Mouse (Mus musculus): ENCODE results near the gene Myl6.

Myl6 gene

DNA sequence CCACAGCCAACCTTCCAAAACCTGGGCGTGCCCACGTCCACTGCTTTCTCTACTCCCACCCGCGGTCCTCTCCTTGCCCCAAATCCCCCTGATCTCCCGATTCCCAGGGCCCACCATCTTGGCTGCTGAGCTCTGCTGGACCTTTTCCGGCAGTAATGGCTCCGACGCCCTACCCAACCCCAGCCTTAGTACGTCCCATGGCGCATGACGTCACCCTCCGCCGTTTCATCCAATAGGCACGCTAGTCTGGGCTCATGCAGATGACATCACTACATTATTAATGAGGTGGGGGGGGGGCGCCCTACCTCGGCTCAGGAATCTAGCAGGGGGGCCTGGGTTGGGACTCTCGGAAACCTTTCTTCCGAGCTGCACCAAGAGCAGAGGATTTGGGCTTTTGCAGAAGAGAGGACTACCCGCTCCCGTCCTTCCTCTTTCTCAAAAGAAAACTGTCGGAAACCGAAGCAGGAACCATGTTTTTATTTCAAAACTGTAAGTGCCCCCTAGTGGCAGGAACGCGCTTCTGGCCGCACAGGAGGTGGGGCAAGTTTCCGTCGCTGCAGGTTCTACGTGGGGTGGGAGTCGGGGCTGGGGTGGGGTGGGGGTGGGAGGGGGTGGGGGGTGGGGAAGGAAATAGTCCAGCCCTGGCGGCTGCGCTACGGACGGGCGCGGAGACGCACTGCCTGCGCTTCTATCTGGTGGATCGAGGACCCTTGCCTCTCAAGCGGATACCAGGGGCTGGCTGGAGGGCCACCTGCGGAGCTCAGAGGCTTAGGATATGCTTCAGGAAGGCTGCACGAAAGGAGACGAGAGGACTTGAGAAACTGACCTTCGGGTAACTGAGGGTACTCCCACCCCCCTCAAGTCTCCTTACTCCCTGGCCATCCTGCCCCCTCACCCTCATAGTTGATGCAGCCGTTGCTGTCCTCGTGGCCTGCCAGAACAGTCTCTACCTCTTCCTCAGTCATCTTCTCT, at the start of gene Myl6:
Myl6 (minus strand) TSS at position 451 of the 972 bp plus-strand sequence.
- DNase-seq (ENCODE audit: low read depth, low spot score): peak; percentile 99

DNA sequence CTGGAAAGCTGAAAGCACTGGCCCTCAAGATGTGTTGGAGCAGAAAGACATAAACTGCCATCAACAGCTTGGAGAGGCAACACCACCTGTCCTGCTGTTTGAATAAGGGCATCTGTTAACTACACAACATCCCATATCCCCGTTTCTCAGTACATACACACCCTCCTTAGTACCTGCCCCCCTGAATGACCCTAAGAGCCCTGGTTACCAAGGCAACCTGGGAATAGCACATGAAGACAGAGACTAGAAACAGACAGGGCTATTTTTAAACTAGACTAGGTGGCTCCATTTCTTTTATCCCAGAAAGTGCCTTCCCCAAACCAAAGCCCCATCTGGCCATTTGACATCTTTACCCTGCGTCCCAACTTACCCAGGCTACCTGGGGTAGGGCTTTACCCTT, 49.2 kb upstream of the Myl6 start:
- DNase-seq (ENCODE audit: low read depth, low spot score): no peak

DNA sequence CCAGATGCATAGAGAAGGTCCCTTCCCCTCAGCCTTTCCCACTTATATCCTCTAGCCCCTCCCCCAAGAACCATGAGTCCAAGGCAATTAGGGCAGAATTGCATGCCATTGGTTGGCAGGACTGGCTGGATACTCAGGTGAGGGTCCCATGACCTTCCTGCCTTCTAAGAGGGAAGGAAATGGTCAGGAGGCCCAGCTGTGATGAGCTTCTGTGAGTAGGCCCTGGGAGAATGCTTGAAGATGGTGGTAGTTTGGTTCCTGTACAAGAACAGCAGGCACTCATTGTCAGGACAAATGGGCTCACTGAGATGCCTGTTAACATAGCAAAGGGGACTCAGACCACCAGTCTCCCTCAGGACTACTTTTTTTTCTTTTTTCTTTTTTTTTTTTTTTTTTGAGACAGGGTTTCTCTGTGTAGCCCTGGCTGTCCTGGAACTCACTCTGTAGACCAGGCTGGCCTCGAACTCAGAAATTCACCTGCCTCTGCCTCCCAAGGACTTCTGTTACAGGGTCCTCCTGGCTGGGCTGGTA, 44.5 kb upstream of the Myl6 start:
- peak; percentile 63 for DNase-seq (ENCODE audit: low read depth, low spot score)

DNA sequence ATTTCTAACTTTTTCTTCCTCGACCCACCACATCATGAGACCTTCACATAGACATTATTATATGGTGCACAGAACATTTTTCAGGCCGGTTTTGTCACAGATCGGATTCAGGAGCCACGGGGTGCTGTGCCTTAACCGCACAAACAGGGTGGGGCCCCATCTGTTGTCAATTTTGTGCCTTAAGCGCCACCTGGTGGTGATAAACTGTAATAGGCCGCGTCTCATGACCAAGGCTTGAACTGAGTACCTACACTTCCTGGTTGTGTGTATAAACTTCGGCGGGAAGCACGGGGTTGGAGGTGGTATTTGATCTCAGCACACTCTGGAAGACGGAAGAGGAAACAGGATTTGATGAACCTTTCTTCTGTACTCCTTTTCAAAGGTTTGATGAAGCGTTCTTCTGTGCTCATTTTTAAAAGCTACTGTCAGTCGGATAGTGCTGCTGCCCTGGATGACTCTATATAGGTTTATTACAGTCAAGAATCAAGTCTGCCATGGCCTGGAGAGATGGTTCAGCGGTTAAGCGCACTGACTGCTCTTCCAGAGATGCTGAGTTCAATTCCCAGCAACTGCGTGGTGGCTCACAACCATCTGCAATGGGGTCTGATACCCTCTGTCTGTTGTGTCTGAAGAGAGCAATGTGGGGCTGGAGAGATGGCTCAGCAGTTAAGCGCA, 42.5 kb upstream of the Myl6 start:
- peak; percentile 96 for DNase-seq (ENCODE audit: low read depth, low spot score)

DNA sequence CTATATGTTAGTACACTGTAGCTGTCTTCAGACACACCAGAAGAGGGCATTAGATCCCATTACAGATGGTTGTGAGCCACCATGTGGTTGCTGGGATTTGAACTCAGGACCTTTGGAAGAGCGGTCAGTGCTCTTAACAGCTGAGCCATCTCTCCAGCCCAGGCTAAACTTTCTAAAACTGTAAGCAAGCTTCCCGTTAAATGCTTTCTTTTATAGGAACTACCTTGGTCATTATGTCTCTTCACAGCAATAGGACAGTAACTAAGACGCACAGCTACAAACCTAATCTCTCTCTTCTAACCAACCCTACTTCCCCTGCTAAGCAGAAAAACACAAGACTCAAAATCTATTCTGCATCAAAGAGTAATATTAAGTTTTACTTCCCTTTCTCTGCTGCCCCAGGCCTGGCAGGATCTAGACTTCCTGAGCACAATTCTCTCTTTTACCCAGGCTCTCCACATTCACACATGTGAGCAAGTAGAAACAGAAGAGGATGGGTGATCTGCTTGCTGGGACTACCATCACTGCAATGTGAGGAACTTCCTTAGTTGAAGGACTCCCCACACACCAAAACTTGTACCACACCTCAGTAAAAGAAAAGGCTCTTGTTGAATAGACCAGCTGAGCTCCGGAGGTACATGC, 41.8 kb upstream of the Myl6 start:
- no peak for DNase-seq (ENCODE audit: low read depth, low spot score)

DNA sequence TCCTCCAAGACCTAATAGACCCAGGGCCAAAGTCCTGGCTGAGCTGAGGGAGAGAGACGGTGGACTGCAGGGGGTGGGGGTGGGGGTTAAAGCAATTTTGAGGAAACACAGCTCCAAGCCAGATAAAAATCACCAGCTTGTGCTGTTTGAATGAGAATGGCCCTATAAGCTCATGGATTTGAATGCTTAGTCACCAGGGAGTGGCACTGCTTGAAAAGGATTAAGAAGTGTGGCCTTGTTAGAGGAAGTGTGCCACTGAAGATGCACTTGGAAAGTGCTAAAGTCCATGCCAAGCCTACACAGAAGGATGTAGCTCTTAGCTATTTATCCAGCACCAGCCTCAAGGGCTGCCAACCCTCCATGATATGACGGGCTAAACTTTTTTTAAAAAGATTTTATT, 41.3 kb upstream of the Myl6 start:
- DNase-seq (ENCODE audit: low read depth, low spot score): no peak

DNA sequence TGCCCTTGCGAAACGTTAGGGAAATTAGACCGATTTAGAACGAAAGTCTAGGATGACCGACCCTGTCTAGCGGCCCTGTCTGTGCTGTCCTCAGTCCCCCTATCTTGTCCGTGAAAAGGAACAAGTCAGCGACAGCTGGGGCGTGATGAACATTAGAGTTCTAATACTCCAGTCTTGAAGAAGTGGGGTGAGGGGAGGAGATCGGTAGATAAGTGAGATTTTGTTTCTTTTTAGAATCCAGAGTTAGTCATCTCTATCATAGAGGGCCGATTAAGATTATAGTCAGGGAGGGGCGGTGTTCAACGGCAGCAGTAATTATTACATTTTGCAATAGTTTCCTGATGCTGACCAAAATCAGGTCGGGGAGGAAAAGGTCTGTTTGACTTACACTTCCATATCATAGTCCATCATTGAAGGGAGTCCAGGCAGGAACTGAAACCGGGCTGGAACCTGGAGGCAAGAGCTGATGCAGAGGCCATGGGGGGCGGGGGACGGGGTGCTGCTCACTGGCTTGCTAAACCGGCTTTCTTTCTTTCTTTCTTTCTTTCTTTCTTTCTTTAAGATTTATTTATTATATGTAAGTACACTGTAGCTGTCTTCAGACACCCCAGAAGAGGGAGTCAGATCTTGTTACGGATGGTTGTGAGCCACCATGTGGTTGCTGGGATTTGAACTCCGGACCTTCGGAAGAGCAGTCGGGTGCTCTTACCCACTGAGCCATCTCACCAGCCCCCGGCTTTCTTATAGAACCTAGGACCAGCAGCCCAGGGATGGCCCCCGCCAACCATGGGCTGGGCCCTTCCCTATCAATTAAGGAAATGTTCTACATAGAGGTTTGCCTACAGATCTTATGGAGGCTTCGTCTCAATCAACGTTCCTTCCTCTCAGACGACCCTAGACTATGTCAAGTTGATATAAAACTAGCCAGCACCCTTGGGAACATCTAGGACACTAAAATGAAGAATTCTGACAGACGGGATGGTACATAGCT, 32.7 kb upstream of the Myl6 start:
- no peak for DNase-seq (ENCODE audit: low read depth, low spot score)

DNA sequence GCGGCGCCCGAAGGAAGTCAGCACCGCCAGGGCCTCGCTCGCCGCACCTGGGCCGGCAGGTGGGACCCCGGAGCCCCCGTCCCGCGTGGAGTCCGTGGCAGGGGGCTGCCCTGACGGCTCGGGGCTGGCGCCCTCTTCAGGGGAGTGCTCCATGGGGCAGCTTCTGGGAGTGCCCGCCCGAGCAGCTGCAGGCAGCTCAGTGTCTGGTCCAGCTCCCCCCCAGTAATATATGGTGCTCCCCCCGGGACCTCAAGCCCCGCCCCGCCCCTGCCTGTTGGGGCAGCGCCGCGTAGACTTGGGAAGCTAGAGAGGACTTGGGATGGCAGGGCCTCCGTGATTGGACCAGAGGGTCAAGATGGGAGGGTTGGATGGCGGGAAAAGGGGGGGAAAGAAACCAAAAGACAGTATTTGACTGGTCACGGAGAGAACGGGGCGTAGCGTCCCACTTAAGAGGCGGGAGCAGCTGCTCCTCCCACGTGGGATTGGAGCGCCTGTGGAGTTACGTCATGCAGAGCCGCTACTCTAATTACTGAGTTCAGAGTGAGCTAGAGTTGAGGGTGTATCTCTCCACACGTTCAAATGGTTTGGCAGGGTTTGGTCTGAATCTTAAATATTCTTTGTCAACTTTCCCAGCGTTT, 31.8 kb upstream of the Myl6 start, which contains the start of gene Esyt1:
Esyt1 (minus strand) TSS at position 201 of the 638 bp plus-strand sequence.
- peak; percentile 99 for DNase-seq (ENCODE audit: low read depth, low spot score)

DNA sequence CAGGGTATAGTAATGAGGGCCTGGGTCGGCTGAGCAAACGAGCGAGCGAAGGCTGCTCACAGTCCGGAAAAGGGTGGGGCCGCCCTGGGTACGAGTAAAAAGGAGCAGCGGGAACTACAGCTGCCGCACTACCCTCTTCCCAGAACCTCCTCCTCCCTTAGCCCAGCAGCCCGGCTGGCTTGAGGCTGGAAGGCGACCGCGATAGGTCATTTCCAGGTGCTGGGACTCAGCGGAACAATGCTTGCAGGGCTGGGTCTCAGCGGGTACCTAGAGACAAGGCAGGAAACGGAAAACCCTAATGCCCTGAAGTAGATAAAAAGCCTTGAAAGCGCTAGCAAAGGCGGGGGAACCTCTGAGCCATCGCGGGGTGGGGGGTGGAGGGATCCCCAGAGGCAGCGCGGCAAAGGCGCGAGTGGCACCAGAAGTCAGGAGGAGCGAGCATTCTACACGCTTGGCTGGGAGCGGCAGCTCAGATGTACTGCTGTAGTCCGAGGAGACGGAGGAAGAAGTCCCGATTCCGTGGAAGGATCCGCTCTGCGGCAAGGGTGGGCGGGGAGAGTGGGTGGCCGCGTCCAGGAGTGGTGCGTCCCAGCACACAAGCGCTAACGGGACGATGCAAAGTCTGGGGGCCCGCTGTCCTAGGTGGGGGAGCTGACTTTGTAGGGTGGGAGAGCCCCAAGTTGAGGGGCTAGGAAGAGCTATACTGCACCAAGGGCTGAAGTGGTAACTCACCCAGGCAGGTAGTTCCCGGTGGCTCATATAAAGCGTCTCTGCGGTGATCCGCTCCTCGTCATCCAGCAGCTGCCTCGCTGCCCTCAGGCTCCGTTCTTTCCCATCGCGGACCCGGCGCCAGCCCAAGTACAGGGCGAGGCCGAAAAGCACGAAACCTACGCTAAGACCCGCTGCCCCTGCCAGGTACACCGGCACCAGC, 31.1 kb upstream of the Myl6 start:
- peak; percentile 88 for DNase-seq (ENCODE audit: low read depth, low spot score)

DNA sequence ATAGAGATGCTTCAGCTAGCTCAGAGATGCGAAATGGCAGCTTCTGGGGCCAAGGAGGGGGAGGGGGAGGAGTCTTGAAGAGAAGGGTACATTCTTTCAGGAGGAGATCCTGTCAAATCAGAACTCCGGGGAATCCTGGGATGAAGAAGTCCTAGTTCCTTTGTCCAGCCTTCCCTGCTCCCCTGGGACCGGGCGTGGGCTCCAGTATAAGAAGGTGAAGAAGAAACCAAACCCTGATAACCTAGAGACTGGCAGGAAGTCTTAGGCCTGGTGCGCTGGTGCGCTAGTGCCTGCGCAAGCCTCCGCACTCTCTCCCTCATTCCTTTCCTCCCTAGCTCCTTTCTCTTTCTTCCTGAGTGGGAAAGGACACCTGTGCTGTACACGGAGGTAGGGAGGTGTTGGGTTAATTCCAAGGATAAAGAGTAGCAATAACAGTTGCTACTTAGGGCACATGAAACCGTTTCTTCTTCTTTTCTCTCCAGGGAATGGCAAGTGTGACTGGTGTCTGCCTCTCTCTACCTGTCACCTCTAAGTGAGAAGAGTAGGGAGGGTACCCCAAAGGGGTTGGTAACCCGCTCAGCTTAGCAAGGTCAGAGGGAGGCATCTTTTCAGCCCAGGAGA, 30.3 kb upstream of the Myl6 start:
- peak; percentile 42 for DNase-seq (ENCODE audit: low read depth, low spot score)

DNA sequence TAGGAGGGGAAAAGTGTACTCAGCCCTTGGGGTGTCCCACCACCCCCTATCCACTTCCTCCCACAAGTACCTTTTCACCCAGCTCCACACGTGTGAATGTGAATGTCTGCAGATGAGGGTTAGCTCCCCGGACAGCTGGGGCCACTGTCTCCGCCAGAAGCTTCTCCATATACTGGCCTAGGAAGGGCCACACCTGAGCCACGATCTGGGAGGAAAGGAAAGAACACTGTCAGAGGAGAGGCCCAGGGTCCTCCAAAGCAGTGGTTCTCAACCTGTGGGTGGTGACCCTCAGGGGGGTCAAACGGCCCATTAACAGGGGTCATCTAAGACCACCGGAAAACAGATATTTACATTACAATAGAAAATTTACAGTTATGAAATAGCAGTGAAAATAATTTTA, 28.4 kb upstream of the Myl6 start:
- DNase-seq (ENCODE audit: low read depth, low spot score): no peak

DNA sequence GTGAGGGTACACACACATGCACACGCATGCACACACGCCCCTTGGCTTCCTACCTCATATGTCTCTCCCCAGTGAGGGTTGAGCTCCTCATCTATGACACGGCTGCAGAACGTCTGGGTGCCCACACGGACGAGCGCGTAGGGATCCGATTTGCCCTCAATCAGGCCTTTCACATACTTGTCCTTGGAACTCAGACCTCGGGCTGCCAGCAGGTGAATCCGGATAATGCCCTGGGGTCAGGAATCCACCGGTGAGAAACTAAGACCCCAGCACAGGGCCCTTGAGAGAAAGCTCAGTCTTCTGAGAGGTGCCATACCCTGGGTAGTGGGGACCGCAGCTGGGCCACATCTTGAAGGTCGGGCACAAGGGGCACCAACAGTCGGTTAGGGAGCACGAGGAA, 26.6 kb upstream of the Myl6 start:
- no peak for DNase-seq (ENCODE audit: low read depth, low spot score)

DNA sequence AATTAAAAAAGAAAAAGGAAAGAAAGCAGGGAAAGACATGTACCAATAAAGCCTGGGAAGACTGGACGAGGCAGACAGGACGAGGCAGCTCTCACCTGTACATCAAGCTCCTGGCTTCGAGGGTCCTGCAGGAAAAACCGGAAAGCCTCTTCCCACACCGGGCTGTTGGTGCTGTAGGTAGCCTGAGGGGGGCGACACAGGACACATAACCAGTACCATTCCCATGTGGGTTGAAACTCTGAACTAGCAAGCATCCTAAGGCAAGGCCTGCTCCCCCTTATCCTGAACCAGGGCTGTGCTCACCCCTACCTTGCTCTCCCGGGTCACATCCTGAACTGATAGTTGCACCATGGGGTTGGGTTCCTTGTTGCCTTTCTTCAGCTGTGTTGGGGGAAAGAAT, 24.9 kb upstream of the Myl6 start:
- peak; percentile 75 for DNase-seq (ENCODE audit: low read depth, low spot score)

DNA sequence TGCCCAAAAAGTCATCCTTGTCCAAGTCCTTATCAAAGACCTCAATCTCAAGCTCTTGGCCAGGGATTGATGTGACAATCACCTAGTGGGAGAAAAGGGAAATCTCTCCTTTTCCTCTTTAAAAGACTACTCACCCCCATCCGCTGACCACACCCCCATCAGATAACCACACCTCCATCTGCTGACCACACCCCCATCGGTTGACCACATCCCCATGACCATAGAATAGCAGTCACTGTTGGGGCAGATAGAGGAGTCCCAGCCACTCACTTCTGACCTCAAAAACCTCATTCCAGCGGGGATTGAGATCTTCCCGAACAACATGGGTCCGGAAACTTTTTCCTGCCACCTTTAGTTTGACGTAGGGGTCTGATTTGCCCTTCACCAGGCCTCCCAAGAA, 22.7 kb upstream of the Myl6 start:
- DNase-seq (ENCODE audit: low read depth, low spot score): no peak

DNA sequence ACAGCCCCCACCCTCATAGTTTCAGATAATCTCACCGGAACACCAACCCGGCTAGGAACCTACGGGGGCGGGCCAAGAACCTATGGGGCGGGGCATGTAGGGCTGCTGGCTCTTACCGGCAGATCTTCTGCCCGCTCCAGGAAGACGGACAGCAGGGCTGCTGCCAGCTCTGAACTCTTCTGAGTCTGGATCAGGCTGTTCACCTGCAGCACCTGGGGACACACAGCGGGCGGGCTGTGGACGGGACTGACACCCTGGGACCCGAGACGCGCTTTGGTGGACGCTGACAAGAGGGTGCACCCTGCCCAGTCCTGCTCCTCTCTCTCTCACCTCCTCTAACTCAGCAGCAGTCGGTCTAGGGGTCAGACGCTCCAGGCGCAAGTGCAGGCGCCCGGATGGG, 22.1 kb upstream of the Myl6 start:
- peak; percentile 46 for DNase-seq (ENCODE audit: low read depth, low spot score)

DNA sequence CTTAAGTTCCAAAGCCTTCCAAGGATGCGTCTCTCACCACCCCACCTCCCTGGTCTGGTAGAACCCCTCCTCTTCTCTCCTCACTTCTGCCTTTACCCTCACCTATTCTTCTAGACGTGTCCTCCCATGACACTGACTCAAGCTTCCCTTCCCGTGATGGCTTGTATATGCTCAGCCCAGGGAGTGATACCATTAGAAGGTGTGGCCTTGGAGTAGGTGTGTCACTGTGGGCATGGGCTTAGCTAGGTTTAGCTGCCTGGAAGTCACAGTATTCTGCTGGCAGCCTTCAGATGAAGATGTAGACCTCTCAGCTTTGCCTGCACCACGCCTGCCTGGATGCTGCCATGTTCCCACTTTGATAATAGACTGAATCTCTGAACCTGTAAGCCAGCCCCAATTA, 21.1 kb upstream of the Myl6 start:
- DNase-seq (ENCODE audit: low read depth, low spot score): no peak

DNA sequence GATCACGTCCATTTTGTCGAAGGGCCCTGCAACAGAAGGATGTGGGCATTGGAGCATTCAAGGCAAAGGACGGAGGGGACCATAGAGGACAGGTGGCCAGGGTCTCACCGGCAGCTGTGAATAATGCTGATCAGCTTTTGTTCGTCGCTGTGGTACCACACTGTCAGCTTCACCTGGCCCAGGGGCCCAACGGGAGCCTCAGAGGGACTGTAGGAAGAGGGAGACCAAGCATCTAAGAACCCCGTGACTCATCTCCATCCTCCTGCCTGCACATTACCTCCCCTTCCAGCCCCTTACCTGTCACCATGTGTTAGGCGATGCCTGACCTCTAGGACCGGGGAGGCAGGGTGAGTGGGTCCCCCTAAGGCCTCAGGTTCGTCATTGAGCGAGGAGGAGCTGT, 17.8 kb upstream of the Myl6 start:
- no peak for DNase-seq (ENCODE audit: low read depth, low spot score)

DNA sequence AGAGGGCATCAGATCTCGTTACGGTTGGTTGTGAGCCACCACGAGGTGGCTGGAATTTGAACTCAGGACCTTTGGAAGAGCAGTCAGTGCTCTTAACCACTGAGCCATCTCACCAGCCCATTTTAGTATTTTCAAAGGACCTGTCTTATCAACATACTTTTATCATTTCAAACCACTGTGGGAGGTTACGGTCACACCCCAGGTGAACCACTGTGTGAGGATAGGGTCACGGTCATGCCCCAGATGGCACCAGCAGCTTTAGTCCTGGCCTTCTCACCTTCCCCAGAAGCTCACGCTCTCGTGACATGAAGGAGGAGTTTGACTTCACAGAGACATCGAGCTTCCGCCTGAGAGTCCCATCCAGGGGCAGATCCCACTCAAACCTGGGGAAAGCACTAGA, 17.2 kb upstream of the Myl6 start:
- no peak for DNase-seq (ENCODE audit: low read depth, low spot score)

DNA sequence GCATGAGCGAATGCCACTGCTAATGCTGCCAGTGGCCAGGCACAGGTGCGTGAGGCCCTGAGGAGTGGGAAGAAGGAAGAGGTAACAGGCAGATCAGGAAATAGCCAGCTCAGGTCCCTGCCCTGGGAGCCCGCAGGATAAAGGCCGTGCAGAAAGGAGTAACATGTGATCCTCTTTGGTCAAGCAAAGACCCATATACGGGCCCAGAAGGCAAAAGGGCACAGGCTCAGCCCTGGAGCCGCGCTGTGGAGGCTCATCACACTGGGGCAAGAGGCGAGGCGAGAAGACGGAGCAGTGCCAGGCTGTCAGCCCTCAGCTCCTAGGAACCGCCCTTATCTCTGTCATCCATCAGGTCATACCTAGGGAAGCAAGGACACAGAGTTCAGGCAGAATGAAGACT, 16.4 kb upstream of the Myl6 start:
- no peak for DNase-seq (ENCODE audit: low read depth, low spot score)
